Mouse (Mus musculus): ENCODE measurements at regions not wholly inside any gene's neighbourhood (a gene's known extent, or its start where the extent isn't known, plus 50 kb on each side); places are given as distances from the start of the nearest gene placed in this dataset.

- no peak for DNase-seq (ENCODE audit: low spot score in 2 of 2)
Observed at GRCm38 (mm10) chr4:140320120-140320921, 73.7 kb upstream of the Igsf21 start.

- no peak for DNase-seq (ENCODE audit: low spot score in 2 of 2)
Observed at GRCm38 (mm10) chr4:140312635-140313034, 66.1 kb upstream of the Igsf21 start.

GRCm38 (mm10) chr4:140307481-140307880 is 60.9 kb upstream of the Igsf21 start:
- no peak for DNase-seq (ENCODE audit: low spot score in 2 of 2)

GRCm38 (mm10) chr4:140304960-140305359 is 58.4 kb upstream of the Igsf21 start:
- DNase-seq (ENCODE audit: low spot score in 2 of 2) = no peak

GRCm38 (mm10) chr4:140301661-140302060 is 55.1 kb upstream of the Igsf21 start:
- DNase-seq (ENCODE audit: low spot score in 2 of 2) = peak in 1 of 2 experiments; percentile 42

- no peak for DNase-seq (ENCODE audit: low spot score in 2 of 2)
Observed at GRCm38 (mm10) chr4:140297912-140298620, 51.5 kb upstream of the Igsf21 start.
